Mouse (Mus musculus) liver, adult (tissue): Measurements from ENCODE around the gene Mtfp1.

Experiments
- GATA4 ChIP-seq: IDR thresholded peaks from 2 replicates; pipeline ENCODE4 v1.6.1; 2014; ENCODE audit warnings: mild to moderate bottlenecking, low read length; ENCODE audit not compliant: insufficient replicate concordance

Mtfp1 gene

DNA sequence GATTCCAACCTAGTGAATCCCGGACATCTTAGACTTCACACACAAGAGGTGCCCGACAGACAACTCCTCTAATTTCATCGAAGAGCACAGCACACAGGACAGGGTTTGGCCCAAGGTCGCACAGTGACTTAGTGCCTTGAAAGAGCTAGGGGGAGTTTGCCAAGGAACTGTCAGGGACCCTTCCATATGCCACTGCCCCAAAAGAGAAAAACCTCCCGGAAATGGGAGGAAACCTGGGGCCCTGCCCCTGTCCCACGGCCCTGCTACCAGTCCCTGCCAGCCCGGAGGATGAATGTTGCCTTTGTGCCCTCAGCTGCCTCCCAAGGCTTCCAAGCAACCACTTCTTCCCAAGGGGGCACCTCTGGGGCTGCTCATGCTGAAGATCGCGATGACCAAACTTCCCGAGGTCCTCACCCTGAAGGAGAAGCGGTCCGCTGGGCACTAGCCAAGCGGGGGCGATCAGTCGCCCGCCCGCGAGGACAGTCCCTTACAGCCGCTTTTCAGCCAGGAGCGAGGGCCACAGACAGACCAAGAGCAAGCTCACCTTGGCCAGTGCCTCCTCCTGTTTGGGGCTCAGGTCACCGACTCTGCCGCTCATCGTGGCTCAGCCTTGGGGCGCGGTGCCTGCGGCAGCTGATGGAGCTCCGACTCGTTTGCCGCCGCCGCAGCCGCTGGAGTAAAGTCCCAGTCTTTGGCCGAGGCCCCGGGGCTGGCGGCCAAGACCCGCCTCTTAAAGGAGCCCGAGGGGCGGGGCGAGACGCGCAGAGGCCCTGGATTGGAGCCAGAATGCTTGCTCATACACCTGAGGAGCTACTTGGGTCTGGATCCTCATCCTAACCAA, 23.1 kb upstream of the Mtfp1 start:
- no peak for TF ChIP-seq GATA4

DNA sequence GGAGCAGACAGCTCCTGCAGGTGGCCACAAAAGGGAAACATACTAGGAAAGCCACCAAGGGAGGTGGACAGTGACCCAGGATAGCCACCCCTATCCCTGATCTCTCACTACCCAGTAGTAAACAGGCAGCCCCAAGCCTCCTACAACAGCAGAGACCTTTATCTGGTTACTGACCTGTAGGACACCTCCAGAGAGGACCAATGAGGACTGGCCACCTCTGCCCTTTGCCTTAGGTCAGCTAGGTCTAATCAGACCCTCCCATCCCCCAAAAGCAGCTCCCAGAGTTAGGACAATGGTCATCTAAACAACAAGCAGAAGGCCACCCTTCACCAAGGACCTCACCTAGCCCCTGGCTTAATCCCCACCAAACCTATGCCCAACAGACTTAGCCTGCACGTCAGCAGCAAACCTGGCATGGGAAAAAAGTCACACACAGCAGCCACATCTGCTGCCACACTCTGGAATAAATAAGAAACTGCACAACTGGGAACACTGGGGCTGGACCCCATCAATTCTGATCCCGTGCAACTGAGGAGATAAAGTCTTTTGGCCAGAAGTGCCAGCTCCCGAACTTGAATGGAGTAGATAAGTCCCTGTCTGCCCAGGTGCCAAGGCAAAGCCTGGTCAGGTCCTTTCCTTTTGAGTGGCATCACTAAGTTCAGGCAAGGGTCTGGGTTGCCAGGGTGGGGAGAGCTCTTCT, 22.3 kb upstream of the Mtfp1 start:
- peak; percentile 50; the same call in 1 of the 2 replicates for TF ChIP-seq GATA4

DNA sequence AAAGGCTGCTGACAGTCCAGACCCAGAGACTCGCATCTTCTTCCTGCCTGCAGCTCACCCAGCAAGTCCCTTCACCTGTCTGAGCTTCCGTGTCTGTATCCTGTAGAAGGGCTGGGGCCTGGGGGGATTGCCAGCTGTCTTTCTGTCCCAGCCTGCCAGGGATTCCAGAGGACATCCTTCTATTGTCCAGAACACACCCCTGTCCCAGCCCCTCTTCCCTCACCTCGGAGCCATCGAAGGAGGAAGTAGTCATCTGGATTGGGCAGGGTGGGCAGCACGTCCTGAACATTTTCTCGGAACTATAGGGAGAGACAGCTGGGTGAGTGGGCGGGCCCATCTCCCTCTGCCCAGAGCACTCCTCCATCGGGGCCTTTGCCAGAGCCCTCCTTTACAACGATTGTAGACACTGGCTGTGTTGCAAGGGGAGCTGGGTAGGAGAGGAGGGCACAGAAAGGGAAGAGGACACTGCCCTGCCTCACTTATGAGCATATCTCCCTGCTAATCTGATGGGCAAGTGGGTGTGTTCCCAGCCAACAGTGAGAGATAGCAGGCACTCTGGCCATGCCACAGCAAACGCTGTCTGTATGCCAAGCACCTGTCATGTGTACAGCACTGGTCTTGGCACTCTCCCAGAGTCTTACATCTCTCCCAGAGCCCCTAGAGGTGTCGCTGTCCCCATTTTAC, 21.4 kb upstream of the Mtfp1 start:
- TF ChIP-seq GATA4 = peak; percentile 99

DNA sequence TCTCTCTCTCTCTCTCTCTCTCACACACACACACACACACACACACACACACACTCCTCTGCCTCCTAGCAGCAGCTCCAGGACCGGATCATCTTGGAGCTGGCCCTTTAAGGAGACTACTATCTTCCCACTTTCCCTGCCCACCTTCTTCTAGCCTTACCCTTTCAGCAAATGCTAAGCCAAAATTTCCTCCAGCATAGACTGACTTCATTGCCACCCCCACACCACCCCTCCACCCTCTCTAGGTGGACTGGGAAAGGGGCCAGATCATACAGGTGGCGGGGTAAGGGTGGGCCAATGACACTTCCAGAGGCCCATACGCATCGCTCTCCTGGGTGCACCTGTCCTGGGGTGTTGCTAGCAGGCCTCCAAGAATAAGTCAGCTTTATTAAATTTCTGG, 20.2 kb upstream of the Mtfp1 start:
- no peak for TF ChIP-seq GATA4

DNA sequence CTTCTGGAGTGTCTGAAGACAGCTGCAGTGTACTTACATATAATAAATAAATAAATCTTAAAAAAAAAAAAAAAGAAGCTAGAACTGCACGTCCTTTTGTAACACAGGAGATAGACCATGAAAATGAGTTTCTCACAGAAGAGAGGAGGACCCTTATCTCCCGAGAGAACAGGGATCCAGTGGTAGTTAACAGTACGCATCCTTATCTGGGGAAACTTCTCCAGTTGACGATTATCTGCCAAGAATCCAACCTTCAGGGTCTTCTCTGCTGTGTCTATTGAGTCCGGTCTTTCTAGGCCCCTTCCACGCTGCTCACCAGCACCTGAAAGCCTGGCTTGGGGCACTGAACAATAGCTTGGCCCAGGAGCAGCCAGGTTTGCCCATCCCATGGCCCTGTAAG, 18.7 kb upstream of the Mtfp1 start:
- TF ChIP-seq GATA4 = no peak

DNA sequence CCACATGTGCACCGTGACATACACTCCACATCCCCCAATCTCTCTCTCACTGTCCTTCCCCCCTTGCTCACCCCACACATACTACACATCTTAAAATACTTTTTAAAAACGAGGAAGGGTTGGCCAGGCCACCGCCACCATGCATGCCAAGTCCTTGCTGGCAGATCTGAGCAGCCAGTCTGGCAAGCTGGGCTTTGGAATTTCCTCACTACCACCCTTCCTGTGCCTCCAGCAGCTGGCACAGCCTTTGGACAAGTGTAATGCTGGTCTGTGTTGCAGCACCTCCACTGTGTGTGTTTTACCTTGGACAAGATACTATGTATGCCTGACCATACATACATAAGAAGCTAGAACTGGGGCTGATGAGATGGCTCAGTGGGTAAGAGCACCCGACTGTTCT, 18.3 kb upstream of the Mtfp1 start:
- TF ChIP-seq GATA4 = no peak

DNA sequence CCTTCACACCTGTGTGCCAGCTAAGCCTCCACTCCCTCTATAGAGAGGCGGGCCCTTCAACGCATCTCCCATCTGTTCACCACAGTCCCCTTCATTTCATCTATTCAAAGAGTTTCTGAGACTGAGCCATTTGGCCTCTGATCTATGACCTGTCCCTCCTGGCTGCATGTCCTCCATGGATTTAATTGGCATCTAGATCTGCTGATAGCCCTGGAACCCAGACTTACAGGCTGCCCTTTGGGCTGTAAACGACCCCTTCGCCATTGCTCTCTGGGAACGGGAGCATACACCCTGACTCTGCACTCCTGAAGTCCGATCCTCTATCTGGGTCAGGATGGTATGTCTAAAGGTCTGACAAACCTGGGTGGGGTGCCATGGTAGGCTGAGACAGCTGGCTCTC, 17.6 kb upstream of the Mtfp1 start:
- peak; percentile 49; the same call in 1 of the 2 replicates for TF ChIP-seq GATA4

DNA sequence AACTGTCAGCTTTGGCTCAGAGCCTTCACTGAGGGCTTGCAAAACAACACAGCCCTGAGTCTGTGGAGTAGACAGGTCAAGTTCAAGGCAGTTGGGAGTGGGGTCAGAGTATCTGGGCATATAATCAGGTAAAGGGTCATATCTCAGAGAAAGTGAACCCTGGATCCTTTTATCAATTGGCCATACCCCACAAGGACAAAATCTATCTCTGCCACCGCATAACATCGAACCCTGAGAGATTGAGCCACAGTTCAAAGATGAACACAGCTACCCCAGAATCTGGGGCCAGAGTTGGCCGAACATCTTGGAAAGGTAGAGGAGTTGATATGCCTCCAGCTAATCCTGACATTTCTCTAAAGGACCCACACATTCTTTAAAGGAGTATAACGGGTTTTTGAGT, 16.8 kb upstream of the Mtfp1 start:
- TF ChIP-seq GATA4 = peak; percentile 91

DNA sequence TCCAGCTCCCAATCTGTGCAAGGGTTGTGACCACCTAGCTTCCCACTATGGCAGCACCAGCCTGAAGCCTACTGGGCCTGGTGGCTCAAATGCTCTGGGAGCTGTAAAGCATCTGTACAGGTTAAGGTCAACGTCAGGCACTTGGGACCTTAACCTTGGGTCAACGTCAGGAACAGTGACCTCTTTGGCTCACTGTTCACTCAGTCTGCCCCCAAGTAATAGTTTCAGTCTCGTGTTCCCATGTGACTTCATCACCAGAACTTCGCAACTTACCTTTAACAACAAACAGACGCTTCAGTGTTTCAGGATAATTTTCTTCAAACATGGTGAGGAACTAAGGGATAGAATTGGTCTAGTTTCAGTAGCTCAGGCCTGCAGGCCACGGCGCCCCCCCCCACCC, 13.4 kb upstream of the Mtfp1 start:
- no peak for TF ChIP-seq GATA4

DNA sequence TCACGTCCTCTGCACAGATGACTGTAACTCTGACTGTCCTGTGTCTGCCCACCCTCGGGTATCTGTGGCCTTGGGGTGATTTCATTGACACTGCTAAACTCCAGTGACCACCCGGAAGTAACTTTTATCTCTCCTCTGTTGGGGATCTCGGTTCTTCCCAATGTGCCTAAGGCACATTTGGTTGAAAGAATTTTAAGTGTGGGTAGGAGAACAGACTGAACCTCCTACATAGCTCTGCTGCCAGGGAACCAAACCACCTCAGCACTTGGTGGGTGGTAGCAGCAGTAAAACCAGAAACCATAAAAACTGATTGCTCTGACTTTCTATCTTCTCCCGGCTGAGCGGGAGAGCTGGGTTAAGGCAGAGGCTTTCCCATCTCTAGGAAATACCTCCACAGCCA, 10.2 kb upstream of the Mtfp1 start:
- no peak for TF ChIP-seq GATA4

DNA sequence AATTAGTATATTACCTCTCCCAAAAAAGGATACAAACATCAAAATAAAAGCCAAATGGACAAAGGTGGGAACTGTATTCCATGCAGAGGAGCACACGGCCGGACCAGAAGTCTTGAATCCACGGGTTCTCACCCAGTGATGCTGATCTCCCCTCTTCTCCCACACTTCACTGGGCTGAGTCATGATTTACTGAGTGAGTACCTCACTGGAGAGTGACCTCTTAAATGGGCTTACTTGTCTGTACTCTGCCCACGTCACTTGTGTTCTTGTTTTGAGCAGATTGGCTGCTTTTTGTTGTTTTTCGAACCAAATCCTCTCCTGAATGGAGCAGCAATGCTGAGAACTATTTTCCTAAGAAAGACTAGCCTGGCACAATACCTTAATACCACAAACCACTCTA, 9.7 kb upstream of the Mtfp1 start:
- no peak for TF ChIP-seq GATA4

DNA sequence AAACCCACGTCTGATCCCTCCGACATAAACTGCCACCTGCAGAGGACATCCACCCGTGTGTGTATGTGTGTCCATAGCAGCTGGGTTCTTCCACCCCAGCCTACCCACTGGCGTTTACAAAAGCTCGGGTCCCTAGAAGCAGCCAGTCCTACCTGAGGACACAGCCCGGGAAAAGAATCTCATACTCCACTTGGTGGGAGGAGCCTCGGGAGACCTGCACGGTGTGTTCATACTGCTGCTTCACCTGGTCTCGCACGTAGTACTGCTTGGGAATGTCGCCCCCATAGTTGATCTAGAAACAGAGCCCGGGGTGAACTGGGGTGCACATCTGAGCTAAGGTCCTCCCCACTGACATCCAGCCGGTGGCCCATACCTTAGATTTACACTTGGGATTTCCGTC, 8.3 kb upstream of the Mtfp1 start:
- TF ChIP-seq GATA4 = no peak

DNA sequence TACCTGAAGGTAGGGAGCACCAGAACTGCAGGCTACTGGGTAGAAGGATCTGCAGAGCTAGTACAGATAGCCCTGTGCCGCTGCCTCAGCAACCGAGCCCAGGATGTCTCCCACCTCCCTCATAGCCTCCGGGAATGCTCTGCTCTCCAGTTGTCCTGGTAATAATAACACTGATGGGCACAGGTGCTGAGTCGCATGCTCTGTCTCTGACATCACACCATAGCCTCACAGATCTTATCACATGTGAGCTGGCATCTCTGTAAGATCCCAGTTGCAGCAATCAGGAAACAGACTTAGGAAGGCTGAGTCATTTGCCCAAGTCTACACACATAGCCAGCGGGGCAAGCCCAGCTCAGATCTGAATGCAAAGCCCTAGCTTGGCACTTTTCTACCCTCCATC, 6.6 kb upstream of the Mtfp1 start:
- TF ChIP-seq GATA4 = no peak

DNA sequence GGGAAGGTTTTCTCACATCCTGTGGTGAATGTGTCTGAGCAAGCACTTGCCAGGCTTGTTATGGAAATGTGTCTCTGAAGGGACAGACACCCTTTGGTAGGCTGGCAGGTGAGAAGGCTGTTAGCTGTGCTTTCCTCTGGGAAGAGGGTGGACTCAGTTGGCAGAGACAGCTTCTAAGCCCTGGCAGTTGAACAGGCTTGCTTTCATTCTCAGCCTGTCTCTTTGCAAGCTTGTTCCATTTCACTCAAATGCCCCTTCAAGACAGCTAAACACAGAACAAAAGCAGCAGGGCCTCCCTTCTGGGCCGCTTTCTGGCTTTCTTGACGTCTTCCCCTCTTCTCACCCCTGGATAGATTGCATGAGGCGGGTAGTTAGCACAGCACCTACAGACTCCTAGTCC, 4.2 kb upstream of the Mtfp1 start:
- TF ChIP-seq GATA4 = no peak

DNA sequence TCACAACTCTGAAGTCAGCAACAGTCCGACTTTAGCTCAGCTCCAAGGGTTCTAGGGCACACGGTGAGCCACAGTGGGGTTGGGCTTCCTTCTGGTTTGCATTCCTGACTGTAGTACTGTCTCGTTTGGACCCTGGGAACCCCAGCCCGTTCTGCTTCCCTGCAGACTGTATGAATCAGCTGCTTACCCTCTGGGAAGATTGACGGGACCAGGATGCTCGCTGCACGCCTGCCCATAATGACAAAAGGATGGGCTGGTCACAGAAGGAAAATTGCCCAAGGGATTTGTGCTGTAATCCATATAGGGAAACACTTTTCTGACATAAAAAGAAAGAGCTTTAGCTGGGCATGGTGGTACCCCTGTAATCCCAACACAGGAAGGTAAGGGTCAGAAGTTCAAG, 3.6 kb upstream of the Mtfp1 start:
- TF ChIP-seq GATA4 = no peak

DNA sequence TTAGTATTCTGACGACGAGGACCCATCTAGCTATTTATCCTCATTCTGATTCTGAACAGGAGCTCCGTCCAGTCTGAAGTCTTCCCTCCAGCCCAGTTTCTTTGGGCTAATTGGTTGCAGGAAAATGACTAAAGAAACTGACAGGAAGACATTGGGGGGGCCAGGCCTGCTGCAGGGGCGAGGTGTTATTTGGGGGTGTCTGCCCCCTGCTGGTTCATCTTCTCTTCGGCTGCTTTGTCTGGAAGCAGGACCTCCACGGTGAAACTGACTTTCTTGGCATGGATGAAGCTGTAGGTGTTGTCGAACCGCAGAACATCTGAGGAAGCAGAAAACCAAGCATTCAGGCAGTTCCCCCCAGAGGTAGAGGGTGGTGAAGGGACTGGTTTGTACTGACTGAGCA, 2.9 kb upstream of the Mtfp1 start:
- no peak for TF ChIP-seq GATA4
